Mouse (Mus musculus): Measurements from ENCODE around the gene Ric3.

Ric3 gene

GRCm38 (mm10) chr7:108993881-108994291 is 89.2 kb downstream of the Ric3 start:
- DNase-seq, result no peak

- DNase-seq, result no peak
Observed at GRCm38 (mm10) chr7:108993230-108993629, 89.9 kb downstream of the Ric3 start.

GRCm38 (mm10) chr7:108991207-108991606 is 91.9 kb downstream of the Ric3 start:
- DNase-seq, result no peak

DNA sequence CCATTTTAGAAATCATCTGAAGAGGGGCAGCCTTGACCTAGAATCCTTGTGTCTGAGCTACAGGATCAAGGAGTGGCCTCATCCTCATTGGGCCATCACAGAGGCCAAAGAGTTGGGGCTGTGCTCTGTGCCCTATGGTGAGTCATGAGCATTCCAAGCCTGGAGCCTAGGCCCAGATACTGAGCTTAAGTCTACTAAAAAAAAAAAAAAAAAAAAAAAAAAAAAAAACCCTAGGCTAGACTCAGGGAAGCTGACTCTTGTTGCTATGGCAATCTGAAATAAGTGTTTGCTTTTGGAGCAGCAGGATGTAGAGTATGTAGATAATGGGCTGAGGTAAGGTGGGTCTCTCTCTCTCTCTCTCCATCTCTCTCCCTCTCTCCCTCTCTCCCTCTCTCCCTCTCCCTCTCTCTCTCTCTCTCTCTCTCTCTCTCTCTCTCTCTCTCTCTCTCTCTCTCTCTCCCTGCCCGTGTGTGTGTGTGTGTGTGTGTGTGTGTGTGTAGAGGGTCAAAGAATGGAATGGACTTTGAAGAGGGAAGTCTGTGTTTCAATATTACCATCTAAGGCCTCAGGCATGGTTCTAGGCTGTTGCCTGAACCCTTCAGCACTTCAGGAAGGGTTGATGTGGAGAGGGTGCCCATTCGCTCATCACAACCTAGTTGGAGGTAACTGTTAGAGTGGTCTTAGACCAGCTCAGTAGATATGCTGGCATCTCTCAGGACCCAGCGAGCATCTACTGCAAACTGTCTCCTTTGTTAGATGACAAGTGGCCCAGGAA is 97.0 kb downstream of the Ric3 start:
- no peak for DNase-seq
